Mouse (Mus musculus) monocyte, adult 2 months (primary cell): Measurements from ENCODE around the gene Ano10.
A peak's percentile ranks its signal among the peaks of the same experiment; 100 is the strongest.

Experiments
- DNase-seq, 2 experiments: peaks; one replicate each; pipeline ENCODE4 v3.0.0; 2022; ENCODE audit warnings: low spot score in 2 of 2, low read depth in 1 of 2

Ano10 gene

GRCm38 (mm10) chr9:122245879-122246278 lies 48.3 kb downstream of the Ano10 start:
- DNase-seq: no peak

GRCm38 (mm10) chr9:122245471-122245870 lies 48.8 kb downstream of the Ano10 start:
- no peak for DNase-seq

GRCm38 (mm10) chr9:122244800-122245165 lies 49.4 kb downstream of the Ano10 start:
- DNase-seq: no peak

GRCm38 (mm10) chr9:122244080-122244799 lies 50.0 kb downstream of the Ano10 start:
- no peak for DNase-seq

- no peak for DNase-seq
These were observed 50.9 kb downstream of the Ano10 start for GRCm38 (mm10) chr9:122243297-122243696.

- DNase-seq: no peak
These were observed 51.4 kb downstream of the Ano10 start for GRCm38 (mm10) chr9:122242856-122243255.

- no peak for DNase-seq
These were observed 52.3 kb downstream of the Ano10 start for GRCm38 (mm10) chr9:122241812-122242400.

- DNase-seq: no peak
These were observed 53.5 kb downstream of the Ano10 start for GRCm38 (mm10) chr9:122240629-122241199.

GRCm38 (mm10) chr9:122234741-122235140 lies 59.5 kb downstream of the Ano10 start:
- DNase-seq: no peak

- no peak for DNase-seq
These were observed 60.3 kb downstream of the Ano10 start for GRCm38 (mm10) chr9:122233972-122234345.

- DNase-seq: no peak
These were observed 60.8 kb downstream of the Ano10 start for GRCm38 (mm10) chr9:122233316-122233971.

GRCm38 (mm10) chr9:122232912-122233311 lies 61.3 kb downstream of the Ano10 start:
- DNase-seq: no peak

GRCm38 (mm10) chr9:122230701-122231100 lies 63.5 kb downstream of the Ano10 start:
- peak in 1 of 2 experiments; percentile 28 for DNase-seq

GRCm38 (mm10) chr9:122226419-122226818 lies 67.8 kb downstream of the Ano10 start:
- DNase-seq: no peak

GRCm38 (mm10) chr9:122225309-122225708 lies 68.9 kb downstream of the Ano10 start:
- DNase-seq: no peak

- DNase-seq: no peak
These were observed 71.2 kb downstream of the Ano10 start for GRCm38 (mm10) chr9:122223005-122223404.

- DNase-seq: no peak
These were observed 74.3 kb downstream of the Ano10 start for GRCm38 (mm10) chr9:122219934-122220333.

GRCm38 (mm10) chr9:122216945-122217529 lies 77.2 kb downstream of the Ano10 start:
- DNase-seq: no peak

- DNase-seq: no peak
These were observed 79.1 kb downstream of the Ano10 start for GRCm38 (mm10) chr9:122215118-122215517.

GRCm38 (mm10) chr9:122208311-122208710 lies 85.9 kb downstream of the Ano10 start:
- DNase-seq: no peak

- no peak for DNase-seq
These were observed 88.6 kb downstream of the Ano10 start for GRCm38 (mm10) chr9:122205543-122206200.
